Mouse (Mus musculus): Measurements from ENCODE around the gene Ssx2ip. TPM values are rescaled to one million over a fixed set of nuclear protein-coding genes. Genes with fewer than 3 reads are reported as not detected.
A peak's percentile ranks its signal among the peaks of the same experiment; 100 is the strongest.

The Ssx2ip gene
- polyA plus RNA-seq, 1 experiment from 2014 or later, result 31.9 TPM

DNA sequence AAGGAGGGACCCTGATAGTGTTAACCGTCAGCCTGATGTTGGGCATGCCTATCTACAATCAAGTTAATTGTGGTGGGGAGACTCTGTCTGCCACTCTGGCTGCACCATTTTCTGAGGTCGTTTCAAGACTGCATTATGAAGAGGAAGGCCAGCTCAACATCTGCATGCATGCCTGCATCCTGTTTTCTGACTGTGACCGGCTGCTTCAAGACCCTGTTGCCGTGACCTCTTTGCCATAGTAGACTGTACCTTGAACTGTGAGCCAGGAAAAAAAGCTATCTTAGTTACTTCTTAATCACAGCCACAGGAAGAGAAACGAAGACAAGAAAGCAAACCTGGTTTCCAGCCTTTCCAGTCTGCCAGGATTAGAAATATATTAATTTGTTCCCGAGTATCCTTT is 44.5 kb downstream of the Ssx2ip start:
- H3K36me3 ChIP-seq (ENCODE audit: control insufficient read depth, insufficient read depth, low read length), result no peaks in the 10 kb centered on the region
- 61% methylated on average over 6 of the region's 6 CpGs for WGBS
- H3K4me2 ChIP-seq (ENCODE audit: low read depth, low read length), result no peak overlapping the region
- no peaks in the 10 kb centered on the region for H3K9me3 ChIP-seq (ENCODE audit: control insufficient read depth, low read length)
- ATAC-seq (ENCODE audit: low read depth), result no peak
- H3K27me3 ChIP-seq (ENCODE audit: control insufficient read depth, insufficient read depth, low read depth, low read length), result no peaks in the 10 kb centered on the region
- peaks cover 5% of the 10 kb centered on the region; the same call in 1 of the 2 replicates for H3K4me1 ChIP-seq (replicated peaks; ENCODE audit: control insufficient read depth, insufficient read depth, low read length)
- no peak overlapping the region for H3K9ac ChIP-seq (ENCODE audit: low read length)
- H3K4me3 ChIP-seq (ENCODE audit: low read length), result no peak overlapping the region
- no peak overlapping the region for H3K27ac ChIP-seq (ENCODE audit: low read length)

GRCm38 (mm10) chr3:146449745-146450250 is 45.4 kb downstream of the Ssx2ip start, which contains the start of gene Ctbs:
TSS of gene Ctbs (plus strand) at chr3:146449795.
- Histone ChIP-seq H3K4me2 (ENCODE audit: low read depth, low read length) (peak within 1 kb of the TSS; percentile 65), H3K27me3 (ENCODE audit: control insufficient read depth, insufficient read depth, low read depth, low read length) (no peaks in the 10 kb centered on the region), H3K9me3 (ENCODE audit: control insufficient read depth, low read length) (no peaks in the 10 kb centered on the region), H3K27ac (ENCODE audit: low read length) (peak within 1 kb of the TSS; percentile 95), H3K9ac (ENCODE audit: low read length) (peak within 1 kb of the TSS; percentile 90), H3K4me3 (ENCODE audit: low read length) (peak within 1 kb of the TSS; percentile 71), H3K36me3 (ENCODE audit: control insufficient read depth, insufficient read depth, low read length) (no peaks in the 10 kb centered on the region), H3K4me1 (replicated peaks; ENCODE audit: control insufficient read depth, insufficient read depth, low read length) (peaks cover 5% of the 10 kb centered on the region; the same call in 1 of the 2 replicates)
- 39% methylated on average over 9 of the region's 9 CpGs for WGBS
- ATAC-seq (ENCODE audit: low read depth), result no peak; the same call in 1 of the 2 replicates

- Histone ChIP-seq H3K9ac (ENCODE audit: low read length) (peak overlapping the region; percentile 90), H3K27ac (ENCODE audit: low read length) (peak overlapping the region; percentile 95), H3K36me3 (ENCODE audit: control insufficient read depth, insufficient read depth, low read length) (no peaks in the 10 kb centered on the region), H3K4me2 (ENCODE audit: low read depth, low read length) (peak overlapping the region; percentile 65), H3K27me3 (ENCODE audit: control insufficient read depth, insufficient read depth, low read depth, low read length) (no peaks in the 10 kb centered on the region), H3K4me1 (replicated peaks; ENCODE audit: control insufficient read depth, insufficient read depth, low read length) (peaks cover 5% of the 10 kb centered on the region; the same call in 1 of the 2 replicates), H3K4me3 (ENCODE audit: low read length) (peak overlapping the region; percentile 71), H3K9me3 (ENCODE audit: control insufficient read depth, low read length) (no peaks in the 10 kb centered on the region)
- WGBS, result under 1% methylated on average over 29 of the region's 29 CpGs
- peak; percentile 100 for ATAC-seq (ENCODE audit: low read depth)
Measured at GRCm38 (mm10) chr3:146450371-146450841, 46.0 kb downstream of the Ssx2ip start.

DNA sequence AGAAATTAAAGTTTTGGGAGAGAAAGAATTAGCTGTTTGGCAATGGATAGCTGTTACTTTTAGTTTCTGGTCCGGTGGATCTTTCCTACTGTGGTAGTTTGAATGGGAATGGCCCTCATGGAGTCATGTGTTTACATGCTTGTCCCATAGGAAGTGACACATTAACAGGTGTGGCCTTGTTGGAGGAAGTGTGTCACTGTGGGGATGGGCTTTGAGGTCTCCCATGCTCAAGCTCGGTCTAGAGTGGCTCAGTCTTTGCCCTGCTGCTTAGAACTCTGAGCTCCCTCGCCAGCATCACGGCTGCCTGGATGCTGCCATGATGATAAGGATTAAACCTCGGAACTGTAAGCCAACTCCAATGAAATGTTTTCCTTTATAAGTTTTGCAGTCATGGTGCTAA is 46.9 kb downstream of the Ssx2ip start:
- Histone ChIP-seq H3K9ac (ENCODE audit: low read length) (no peak overlapping the region), H3K27ac (ENCODE audit: low read length) (no peak overlapping the region), H3K4me3 (ENCODE audit: low read length) (no peak overlapping the region), H3K9me3 (ENCODE audit: control insufficient read depth, low read length) (no peaks in the 10 kb centered on the region), H3K4me1 (replicated peaks; ENCODE audit: control insufficient read depth, insufficient read depth, low read length) (peaks cover 5% of the 10 kb centered on the region; the same call in 1 of the 2 replicates), H3K36me3 (ENCODE audit: control insufficient read depth, insufficient read depth, low read length) (no peaks in the 10 kb centered on the region), H3K27me3 (ENCODE audit: control insufficient read depth, insufficient read depth, low read depth, low read length) (no peaks in the 10 kb centered on the region), H3K4me2 (ENCODE audit: low read depth, low read length) (no peak overlapping the region)
- 80% methylated on average over 5 of the region's 5 CpGs for WGBS
- no peak for ATAC-seq (ENCODE audit: low read depth)

- no peak for ATAC-seq (ENCODE audit: low read depth)
- no peaks in the 10 kb centered on the region for H3K4me1 ChIP-seq (replicated peaks; ENCODE audit: control insufficient read depth, insufficient read depth, low read length)
- 41% methylated on average over 2 of the region's 2 CpGs for WGBS
Measured at GRCm38 (mm10) chr3:146462939-146463338, 58.5 kb downstream of the Ssx2ip start.

DNA sequence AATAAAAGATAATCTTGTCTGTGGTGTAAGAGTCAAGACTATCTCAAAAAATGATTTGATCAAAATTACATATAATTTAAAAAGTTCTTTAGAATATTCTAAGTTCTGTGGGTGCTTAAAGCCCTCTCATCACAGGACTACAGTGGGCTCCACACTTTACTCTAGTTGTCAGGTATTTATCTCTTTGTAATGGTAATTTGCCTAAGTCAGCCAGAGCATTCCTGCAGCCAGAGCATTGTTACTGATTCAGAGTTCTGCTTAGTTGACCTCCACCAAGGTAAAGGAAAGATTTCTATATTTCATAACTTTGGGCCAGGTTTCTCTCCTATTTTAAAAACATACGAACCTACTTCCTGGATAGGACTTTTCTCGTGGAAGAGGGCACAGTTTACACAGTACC is 64.8 kb downstream of the Ssx2ip start:
- no peak overlapping the region for H3K27ac ChIP-seq (ENCODE audit: low read length)
- WGBS, result 63% methylated on average over 2 of the region's 2 CpGs

More at GRCm38 (mm10) chr3:146462939-146463338, 58.5 kb downstream of the Ssx2ip start:
- H3K27ac ChIP-seq (ENCODE audit: low read length), result no peak overlapping the region
- H3K4me3 ChIP-seq (ENCODE audit: low read length), result no peak overlapping the region
- H3K9me3 ChIP-seq (ENCODE audit: control insufficient read depth, low read length), result no peaks in the 10 kb centered on the region
- no peaks in the 10 kb centered on the region for H3K27me3 ChIP-seq (ENCODE audit: control insufficient read depth, insufficient read depth, low read depth, low read length)
- H3K36me3 ChIP-seq (ENCODE audit: control insufficient read depth, insufficient read depth, low read length), result no peaks in the 10 kb centered on the region; the same call in 1 of the 2 replicates
- H3K4me2 ChIP-seq (ENCODE audit: low read depth, low read length), result no peak overlapping the region
- no peak overlapping the region for H3K9ac ChIP-seq (ENCODE audit: low read length)

GRCm38 (mm10) chr3:146472657-146473056 is 68.2 kb downstream of the Ssx2ip start:
- H3K4me2 ChIP-seq (ENCODE audit: low read depth, low read length), result no peak overlapping the region
- H3K27me3 ChIP-seq (ENCODE audit: control insufficient read depth, insufficient read depth, low read depth, low read length), result no peaks in the 10 kb centered on the region
- H3K4me1 ChIP-seq (replicated peaks; ENCODE audit: control insufficient read depth, insufficient read depth, low read length), result no peaks in the 10 kb centered on the region
- no peak overlapping the region for H3K27ac ChIP-seq (ENCODE audit: low read length)
- no peak for ATAC-seq (ENCODE audit: low read depth)
- H3K4me3 ChIP-seq (ENCODE audit: low read length), result no peak overlapping the region
- no peak overlapping the region for H3K9ac ChIP-seq (ENCODE audit: low read length)
- WGBS, result 63% methylated on average over 4 of the region's 4 CpGs
- no peaks in the 10 kb centered on the region for H3K9me3 ChIP-seq (ENCODE audit: control insufficient read depth, low read length)
- H3K36me3 ChIP-seq (ENCODE audit: control insufficient read depth, insufficient read depth, low read length), result no peaks in the 10 kb centered on the region

More for the DNA sequence above, 64.8 kb downstream of the Ssx2ip start:
- Histone ChIP-seq H3K4me2 (ENCODE audit: low read depth, low read length) (no peak overlapping the region), H3K9ac (ENCODE audit: low read length) (no peak overlapping the region), H3K4me3 (ENCODE audit: low read length) (no peak overlapping the region), H3K9me3 (ENCODE audit: control insufficient read depth, low read length) (no peaks in the 10 kb centered on the region), H3K36me3 (ENCODE audit: control insufficient read depth, insufficient read depth, low read length) (no peaks in the 10 kb centered on the region; the same call in 1 of the 2 replicates), H3K27me3 (ENCODE audit: control insufficient read depth, insufficient read depth, low read depth, low read length) (no peaks in the 10 kb centered on the region), H3K4me1 (replicated peaks; ENCODE audit: control insufficient read depth, insufficient read depth, low read length) (no peaks in the 10 kb centered on the region)
- ATAC-seq (ENCODE audit: low read depth), result no peak

DNA sequence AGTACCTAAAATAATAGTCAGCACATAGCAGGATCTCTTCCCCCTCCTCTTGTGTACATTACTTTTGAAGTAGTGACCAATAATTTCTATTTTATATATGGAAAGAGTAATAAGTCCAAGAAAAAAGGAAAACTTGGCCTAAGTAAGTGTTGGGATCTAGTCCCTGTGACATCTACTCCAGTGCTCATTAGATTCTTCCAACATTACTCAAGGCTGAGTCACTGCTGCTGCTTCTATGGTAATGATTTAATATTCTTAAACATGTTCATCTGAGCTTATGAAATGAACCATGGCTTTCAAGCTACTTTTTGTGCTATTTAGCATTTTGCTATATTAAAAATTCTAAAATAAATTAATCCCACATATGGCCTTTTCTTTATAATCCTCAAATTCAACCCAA is 69.3 kb downstream of the Ssx2ip start:
- Histone ChIP-seq H3K4me2 (ENCODE audit: low read depth, low read length) (no peak overlapping the region), H3K27ac (ENCODE audit: low read length) (no peak overlapping the region), H3K4me3 (ENCODE audit: low read length) (no peak overlapping the region), H3K27me3 (ENCODE audit: control insufficient read depth, insufficient read depth, low read depth, low read length) (no peaks in the 10 kb centered on the region), H3K4me1 (replicated peaks; ENCODE audit: control insufficient read depth, insufficient read depth, low read length) (no peaks in the 10 kb centered on the region), H3K36me3 (ENCODE audit: control insufficient read depth, insufficient read depth, low read length) (no peaks in the 10 kb centered on the region), H3K9me3 (ENCODE audit: control insufficient read depth, low read length) (no peaks in the 10 kb centered on the region), H3K9ac (ENCODE audit: low read length) (no peak overlapping the region)
- ATAC-seq (ENCODE audit: low read depth), result no peak

DNA sequence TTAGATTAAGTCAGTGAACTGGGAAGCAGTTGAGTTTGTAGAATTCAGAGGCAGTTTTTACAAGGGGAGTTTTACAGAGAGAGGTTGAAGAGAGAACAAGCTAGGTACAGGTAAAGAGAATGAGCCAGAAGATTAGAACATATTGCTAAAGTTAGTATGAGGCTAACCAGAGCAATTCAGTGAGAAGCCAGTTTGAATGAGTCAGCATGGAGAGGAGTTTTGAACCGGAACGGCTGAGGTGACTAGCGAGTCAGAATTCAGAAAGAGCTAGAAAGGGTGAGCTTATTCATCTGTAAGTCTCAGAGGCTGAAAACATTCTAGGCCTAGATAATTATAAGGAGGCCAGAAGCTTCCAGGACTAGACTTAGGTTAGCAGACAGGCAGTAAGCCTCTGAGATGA is 70.0 kb downstream of the Ssx2ip start:
- WGBS, result 94% methylated on average over 3 of the region's 3 CpGs
- no peak for ATAC-seq (ENCODE audit: low read depth)
- Histone ChIP-seq H3K4me2 (ENCODE audit: low read depth, low read length) (no peak overlapping the region), H3K27me3 (ENCODE audit: control insufficient read depth, insufficient read depth, low read depth, low read length) (no peaks in the 10 kb centered on the region), H3K9ac (ENCODE audit: low read length) (no peak overlapping the region), H3K4me1 (replicated peaks; ENCODE audit: control insufficient read depth, insufficient read depth, low read length) (no peaks in the 10 kb centered on the region), H3K27ac (ENCODE audit: low read length) (no peak overlapping the region), H3K36me3 (ENCODE audit: control insufficient read depth, insufficient read depth, low read length) (no peaks in the 10 kb centered on the region), H3K4me3 (ENCODE audit: low read length) (no peak overlapping the region), H3K9me3 (ENCODE audit: control insufficient read depth, low read length) (no peaks in the 10 kb centered on the region)

Data from lung, embryonic 16.5 days (tissue).